Mouse (Mus musculus): ENCODE measurements around the gene Gm10283. TPM values are rescaled to one million over a fixed set of nuclear protein-coding genes. Genes with fewer than 3 reads are reported as not detected.

Gene Gm10283
- polyA plus RNA-seq, 1 experiment from 2014 or later: not detected

GRCm38 (mm10) chr8:60386589-60386988, 116.4 kb downstream of the Gm10283 start:
- no peak overlapping the region for H3K9ac ChIP-seq (ENCODE audit: low read length)
- WGBS: 85% methylated on average over 2 of the region's 2 CpGs
- H3K4me2 ChIP-seq (ENCODE audit: low read length): no peak overlapping the region
- no peaks in the 10 kb centered on the region for H3K27me3 ChIP-seq (replicated peaks; ENCODE audit: control insufficient read depth, insufficient read depth, low read length)
- H3K36me3 ChIP-seq (ENCODE audit: control insufficient read depth, insufficient read depth, low read length): no peaks in the 10 kb centered on the region
- no peaks in the 10 kb centered on the region for H3K9me3 ChIP-seq (ENCODE audit: control insufficient read depth, low read length)
- DNase-seq (ENCODE audit: low spot score) (no peak), ATAC-seq (replicated peaks; ENCODE audit: low FRiP score, low TSS enrichment, low read depth) (no peak)
- H3K4me3 ChIP-seq (ENCODE audit: low read depth, low read length): no peak overlapping the region
- H3K27ac ChIP-seq (ENCODE audit: low read depth): no peak overlapping the region
- no peaks in the 10 kb centered on the region for H3K4me1 ChIP-seq (replicated peaks; ENCODE audit: control insufficient read depth, insufficient read depth, low read length)

Other genes with a start within 250 kb of the Gm10283 start
- 0.28 and 0.79 TPM in 2 replicates for gene Aadat, start 2.7 kb upstream of the Gm10283 start, polyA plus RNA-seq (2014; fragmentation: Nextera tagmentation; extraction: Ambion mirVana)
- gene Mfap3l, start 129.6 kb upstream of the Gm10283 start, polyA plus RNA-seq (2014; fragmentation: Nextera tagmentation; extraction: Ambion mirVana): 2.4 and 2.6 TPM in 2 replicates